Mouse (Mus musculus): ENCODE data around the gene Ufl1.
A peak's percentile ranks its signal among the peaks of the same experiment; 100 is the strongest.
"Not testable (repeated sequence)": the region's sequence is repeated elsewhere in the genome, so short reads cannot be mapped to it uniquely, and the experiment has no call there.

Gene Ufl1

GRCm38 (mm10) chr4:25281671-25282038, at the start of gene Ufl1:
Gene Ufl1, minus strand, starts transcription at chr4:25281821.
- DNase-seq, result peak; percentile 97

DNA sequence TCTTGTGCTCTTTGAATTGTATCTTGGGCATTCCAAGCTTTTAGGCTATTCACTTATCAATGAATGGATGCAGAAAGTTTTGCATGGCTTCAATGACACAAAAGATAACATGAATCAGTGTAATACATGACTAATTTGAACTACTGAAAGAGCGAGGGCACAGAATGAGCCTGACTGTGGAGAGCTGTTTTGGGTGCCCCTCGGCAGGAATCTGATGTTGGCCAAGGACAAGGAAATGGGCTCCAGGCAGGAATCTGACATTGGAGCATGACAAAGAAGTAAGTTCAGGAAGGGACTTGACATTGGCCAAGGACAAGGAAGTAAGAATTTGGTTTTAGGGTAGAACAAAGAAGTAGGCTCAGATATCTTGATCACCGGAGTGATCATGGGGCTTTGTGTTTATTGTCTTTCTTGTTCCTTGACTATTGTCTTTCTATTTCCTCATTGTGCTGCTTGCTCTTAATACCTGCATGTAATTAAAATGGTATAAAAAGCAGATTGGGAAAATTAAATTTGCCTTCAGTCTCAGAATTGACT, 44.1 kb upstream of the Ufl1 start:
- DNase-seq, result no peak

- no peak for DNase-seq
These were observed 41.1 kb upstream of the Ufl1 start for GRCm38 (mm10) chr4:25322631-25323178.

DNA sequence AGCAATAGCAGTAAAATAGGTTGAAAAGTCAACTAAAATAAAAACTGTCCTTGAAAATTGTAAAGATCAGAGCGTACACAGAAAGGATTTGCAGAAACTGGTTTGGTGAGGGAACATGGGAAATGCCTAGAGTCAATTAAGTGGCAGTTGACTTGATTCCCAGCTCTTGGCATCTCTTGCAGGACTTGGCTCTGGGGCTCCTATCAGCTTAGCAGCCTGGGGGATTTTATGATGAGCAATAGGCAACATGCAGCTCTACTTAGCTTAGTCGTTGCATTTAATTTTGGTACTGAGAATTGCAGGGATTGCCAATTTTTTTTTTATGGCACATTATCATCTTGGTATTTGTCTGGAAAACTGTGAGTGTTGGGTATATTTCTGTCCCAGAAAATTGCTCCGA, 32.1 kb upstream of the Ufl1 start:
- DNase-seq, result no peak

- DNase-seq, result not testable (repeated sequence)
These were observed 3.4 kb upstream of the Ufl1 start for GRCm38 (mm10) chr4:25285002-25285401.

- no peak for DNase-seq
These were observed 517 bp downstream of the Ufl1 start for GRCm38 (mm10) chr4:25280938-25281670.

- DNase-seq, result no peak
These were observed 8.6 kb downstream of the Ufl1 start for GRCm38 (mm10) chr4:25272861-25273627.

DNA sequence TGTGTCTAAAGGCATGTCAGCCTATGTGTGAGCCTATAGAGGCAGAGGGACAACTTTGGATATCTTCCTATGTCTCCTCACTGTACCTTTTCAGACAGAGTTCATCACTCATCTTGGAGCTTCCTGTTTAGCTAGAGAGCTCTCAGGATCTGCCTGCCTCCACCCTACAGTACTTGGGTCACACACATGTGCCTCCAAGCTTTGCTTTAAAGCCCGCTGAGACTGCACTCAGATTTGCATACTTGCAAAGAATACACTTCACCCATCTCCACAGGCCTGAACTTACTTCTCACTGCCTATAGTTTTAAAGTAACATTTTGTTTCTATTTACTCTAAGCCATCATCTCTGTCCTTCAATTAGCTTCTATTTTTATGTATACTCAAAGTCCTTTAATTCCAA, 9.7 kb downstream of the Ufl1 start:
- DNase-seq, result no peak

GRCm38 (mm10) chr4:25267144-25267543, 14.5 kb downstream of the Ufl1 start:
- DNase-seq, result no peak

DNA sequence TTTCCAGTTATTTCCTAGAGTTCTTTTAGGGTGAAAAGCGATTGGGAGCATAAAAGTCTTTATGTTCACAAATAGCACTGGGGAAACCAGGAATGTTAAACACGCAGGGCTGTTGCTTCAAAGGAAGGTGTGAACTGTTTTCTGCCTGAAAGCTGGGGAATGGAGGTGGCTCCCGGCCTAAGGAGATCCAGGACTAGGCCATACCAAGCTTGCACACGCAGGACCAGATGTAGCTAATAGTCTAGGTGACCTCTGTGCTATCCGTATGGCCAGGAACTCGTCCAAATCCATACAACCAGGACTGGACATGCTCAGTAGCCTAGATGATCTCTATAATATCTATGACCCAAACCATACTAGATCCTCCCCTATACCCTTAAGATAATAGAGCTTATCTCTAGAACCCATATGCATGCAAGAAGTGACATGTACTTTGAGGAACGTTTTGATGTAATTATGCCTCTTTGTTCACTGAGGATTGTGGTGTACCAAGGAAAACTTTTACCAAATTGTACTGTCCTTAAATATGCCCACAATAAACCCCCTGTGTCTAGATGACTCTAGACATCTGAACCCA, 23.7 kb downstream of the Ufl1 start:
- DNase-seq, result no peak

DNA sequence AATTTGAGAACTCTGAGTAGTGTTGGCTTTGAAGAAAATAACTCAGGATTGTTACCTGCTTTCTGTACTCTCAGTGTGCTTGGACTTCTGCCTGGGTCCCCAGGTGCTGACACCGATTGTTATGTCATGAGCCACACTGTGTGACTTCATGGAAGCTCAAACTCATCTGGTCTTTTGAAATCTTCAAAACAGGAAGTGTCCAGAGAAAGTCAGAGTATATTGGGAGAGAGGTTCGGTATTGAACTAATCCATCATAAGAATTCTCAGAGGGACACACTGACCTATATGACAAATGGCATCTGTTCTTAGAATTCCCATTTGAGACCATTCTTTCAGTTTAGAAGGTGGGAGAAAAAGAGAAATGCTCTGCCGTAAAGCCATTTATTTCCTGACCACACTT, 38.8 kb downstream of the Ufl1 start, which contains the start of gene Fhl5:
TSS of gene Fhl5 (minus strand) at position 101 of the 400 bp plus-strand sequence.
- DNase-seq, result no peak

GRCm38 (mm10) chr4:25235663-25236062, 46.0 kb downstream of the Ufl1 start:
- DNase-seq, result not testable (repeated sequence)

DNA sequence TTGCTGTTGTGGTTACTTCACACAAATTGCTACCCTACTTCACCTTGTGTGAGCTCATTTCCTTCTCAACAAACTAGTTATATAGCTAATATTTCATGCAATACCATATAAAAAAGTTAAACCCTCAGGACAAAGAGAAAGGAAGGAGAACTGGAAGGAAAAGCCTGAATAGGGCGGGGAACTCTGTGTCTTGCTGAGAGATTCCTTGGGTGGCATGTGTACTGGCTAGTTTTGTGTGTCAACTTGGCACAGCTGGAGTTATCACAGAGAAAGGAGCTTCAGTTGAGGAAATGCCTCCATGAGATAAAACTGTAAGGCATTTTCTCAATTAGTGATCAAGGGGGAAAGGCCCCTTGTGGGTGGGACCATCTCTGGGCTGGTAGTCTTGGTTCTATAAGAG, 47.9 kb downstream of the Ufl1 start:
- DNase-seq, result not testable (repeated sequence)

DNA sequence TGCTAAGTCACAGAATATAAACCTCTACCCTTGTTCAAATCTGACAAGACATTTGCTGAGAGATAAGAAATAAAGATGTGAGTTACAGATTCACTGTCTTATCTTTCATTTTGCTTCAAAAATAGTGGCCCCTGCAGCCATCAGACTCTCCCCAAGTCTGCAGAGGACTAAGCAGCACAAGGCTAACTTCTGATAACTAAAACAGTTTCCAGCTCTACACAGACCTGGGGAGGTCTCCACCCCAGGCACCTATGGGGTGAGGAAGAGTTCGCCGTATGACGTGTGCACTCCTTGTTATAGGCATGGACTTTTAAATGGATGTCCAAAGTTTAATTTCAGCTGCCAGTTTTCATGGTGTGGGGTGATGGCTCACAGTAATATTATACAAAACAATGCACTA, 49.1 kb downstream of the Ufl1 start:
- no peak for DNase-seq

- no peak for DNase-seq
These were observed 54.1 kb downstream of the Ufl1 start for GRCm38 (mm10) chr4:25227527-25227926.

DNA sequence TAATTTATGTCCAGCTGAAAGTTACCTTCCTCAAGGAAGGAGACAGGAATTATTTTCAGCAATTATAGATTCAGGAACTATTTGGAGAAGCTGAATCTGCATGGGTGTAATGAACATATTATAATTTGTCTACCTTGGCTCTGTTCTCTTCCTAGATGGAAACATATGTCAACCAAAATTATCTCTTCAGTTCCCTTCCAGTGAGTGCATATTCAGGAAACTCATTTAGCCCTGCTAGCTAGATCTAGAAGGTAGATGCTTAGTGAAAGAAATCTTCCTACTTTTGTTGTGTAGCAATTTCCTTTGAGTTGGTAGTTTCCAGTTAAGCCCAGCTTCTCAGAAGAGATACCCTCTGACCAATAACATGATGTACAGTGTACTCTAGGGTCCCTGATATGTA, 59.7 kb downstream of the Ufl1 start:
- no peak for DNase-seq

DNA sequence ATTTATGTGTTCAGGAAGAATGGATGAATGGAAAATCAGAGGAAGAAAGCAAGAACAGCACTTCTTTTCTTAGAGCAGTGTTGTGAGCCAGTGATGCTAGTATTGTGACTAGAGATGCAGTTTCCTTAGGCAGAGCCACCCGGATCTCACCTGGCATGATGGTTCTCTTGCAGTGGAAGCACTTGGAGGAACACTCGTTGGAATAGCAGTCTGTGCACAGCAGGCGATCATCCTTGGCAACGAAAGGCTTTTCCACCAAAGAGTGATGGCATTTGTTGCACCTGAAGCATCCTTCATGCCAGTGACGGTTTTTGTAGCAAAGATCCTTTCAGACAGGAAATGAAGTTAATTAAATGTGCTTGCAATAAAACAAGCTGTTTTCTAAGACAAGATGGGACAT, 68.2 kb downstream of the Ufl1 start:
- DNase-seq, result no peak

DNA sequence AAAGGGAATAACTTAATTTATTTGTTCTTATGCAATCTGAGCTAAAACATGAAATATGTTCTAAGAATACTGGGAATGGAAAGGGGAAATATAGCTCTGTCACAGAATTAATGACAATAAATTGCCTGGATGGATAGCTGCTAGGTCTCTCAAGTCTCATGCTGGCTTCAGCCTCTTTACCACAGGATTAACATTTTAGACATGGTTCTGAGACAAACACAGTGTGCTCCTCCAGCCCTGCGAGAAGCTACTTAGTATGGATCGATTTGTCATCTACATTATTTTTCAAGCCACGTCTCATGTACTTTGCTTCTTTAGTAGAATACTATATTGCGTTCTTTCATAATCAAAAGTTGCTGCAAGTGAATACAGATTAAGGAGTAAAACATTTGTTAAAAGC, 75.5 kb downstream of the Ufl1 start:
- no peak for DNase-seq

All from thymus, postnatal 25 days (tissue).